Mouse (Mus musculus) heart, postnatal 36 days (tissue): ENCODE results near the gene BC067074. TPM values are rescaled to one million over a fixed set of nuclear protein-coding genes. Genes with fewer than 3 reads are reported as not detected.

Experiments
- DNase-seq, 2 experiments: peaks; one replicate each; pipeline ENCODE4 v3.0.0; 2021 to 2022
- intact Hi-C: fragments of 180-260 bp; cut with DNase I; formaldehyde crosslinking; loops from one replicate; pipeline ENCODE4 v1.15.1; 2025
- total RNA-seq, 2 experiments: library from RNA; stranded (reverse); gene quantifications; 2 replicates each; pipeline ENCODE4 v1.2.3; 2021

The BC067074 gene
- total RNA-seq, 2 experiments from 2014 or later, result 1.7 to 2.4 TPM

- intact Hi-C loops, result no loop called here
- DNase-seq, result no peak
These were observed 13.6 kb downstream of the BC067074 start for GRCm38 (mm10) chr13:113306581-113306980.

DNA sequence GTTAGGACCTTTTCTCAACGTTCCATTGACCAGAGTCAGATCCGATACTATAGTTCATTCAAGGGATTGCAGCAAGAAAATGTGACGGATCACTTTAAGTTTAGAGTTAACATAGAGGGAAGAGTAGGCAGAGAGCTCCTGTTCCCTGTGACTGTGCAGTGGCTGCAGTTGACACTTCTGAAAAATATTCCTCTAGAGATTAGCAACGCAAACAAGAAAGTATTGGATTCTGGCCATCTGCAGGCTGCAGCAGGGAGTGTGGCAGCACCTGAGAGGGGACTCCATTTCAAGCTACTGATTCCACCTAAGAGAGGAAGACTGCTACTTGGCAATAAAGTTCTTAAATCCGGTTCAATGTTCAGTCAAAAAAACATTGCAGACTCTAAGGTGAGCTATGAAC, 26.6 kb downstream of the BC067074 start:
- intact Hi-C loops, result no loop called here
- DNase-seq, result no peak

DNA sequence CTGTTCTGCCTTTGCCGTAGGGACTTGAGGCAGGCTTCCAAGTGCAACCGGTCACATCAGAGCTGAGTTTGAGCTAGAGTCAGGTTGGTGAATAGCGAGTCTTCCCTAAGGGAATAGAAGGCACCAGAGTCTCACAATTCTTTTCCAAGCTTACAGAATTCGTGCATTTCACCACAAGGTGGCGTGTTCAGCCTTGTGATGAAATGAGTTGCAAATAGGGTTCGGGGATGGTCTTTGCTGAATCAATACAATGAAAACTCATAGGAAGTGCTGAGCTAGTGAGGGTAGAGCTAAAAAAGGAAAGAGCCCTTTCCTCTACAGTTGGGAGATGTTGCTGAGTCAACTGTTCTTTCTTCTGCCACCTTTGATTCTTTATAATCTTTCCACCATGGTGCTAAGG, 29.0 kb downstream of the BC067074 start:
- peak; percentile 21 to 36 for DNase-seq
- intact Hi-C loops, result loop anchor here (1.0 kb wide), 2 partner anchors 296 to 347 kb away; partner anchors contain the start of gene Snx18

DNA sequence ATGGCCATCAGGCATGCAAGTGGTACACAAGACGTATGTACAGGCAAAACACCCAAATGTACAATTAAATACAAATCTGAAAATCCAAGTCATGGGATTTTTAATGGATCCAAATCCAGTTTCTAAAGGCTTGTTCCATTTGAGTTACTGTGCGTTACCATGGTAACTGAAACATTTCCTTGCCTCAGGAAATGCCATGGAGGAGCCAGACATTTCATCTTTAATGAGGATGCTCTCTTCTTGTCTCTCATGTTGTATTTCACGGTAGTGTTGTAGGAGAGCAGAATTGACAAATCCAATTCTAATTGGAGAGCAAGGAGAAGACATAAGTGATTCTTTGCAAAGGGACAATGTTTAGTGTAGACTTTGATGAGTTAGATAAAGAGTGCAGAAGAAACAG, 31.3 kb downstream of the BC067074 start:
- intact Hi-C loops, result no loop called here
- no peak for DNase-seq

DNA sequence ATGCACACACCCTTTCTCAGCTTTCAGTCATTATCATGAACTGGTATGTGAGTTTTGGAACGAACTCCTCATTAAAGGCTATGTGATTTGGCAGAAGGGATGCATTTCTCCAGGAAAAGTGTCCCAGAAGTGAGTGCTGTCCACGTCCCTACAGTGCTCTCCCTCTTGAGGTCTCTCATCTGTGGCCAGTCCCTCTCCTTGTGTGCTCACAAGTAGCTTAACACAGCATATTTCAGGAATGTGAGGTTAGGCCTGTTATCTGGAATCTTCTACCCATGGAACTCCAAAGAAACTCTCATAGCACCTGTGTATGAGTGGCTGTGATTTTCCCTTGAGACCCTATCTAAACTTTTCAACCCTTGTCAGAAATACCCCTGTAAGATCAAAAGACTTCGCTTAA, 32.7 kb downstream of the BC067074 start:
- intact Hi-C loops, result no loop called here
- DNase-seq, result no peak

DNA sequence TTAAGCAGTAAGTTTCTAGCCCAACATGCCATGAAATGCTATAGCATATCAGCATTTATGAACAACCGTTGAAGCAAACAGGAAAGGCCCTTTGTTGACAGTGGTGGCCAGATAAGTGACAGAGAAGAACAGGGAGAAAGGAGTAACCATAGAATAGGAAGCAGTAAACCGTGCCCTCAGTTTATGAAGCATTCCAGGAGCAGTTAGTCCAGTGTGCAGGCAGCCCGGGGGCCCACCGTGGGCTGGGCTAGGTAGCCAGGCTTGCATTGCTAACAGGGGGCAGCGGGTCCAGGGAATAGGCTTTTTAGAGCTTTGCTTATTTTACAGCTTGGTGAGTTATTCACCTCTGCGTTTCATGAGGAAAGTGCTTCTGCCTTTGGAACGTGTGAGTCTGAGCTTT, 39.3 kb downstream of the BC067074 start:
- intact Hi-C loops, result no loop called here
- DNase-seq, result no peak

DNA sequence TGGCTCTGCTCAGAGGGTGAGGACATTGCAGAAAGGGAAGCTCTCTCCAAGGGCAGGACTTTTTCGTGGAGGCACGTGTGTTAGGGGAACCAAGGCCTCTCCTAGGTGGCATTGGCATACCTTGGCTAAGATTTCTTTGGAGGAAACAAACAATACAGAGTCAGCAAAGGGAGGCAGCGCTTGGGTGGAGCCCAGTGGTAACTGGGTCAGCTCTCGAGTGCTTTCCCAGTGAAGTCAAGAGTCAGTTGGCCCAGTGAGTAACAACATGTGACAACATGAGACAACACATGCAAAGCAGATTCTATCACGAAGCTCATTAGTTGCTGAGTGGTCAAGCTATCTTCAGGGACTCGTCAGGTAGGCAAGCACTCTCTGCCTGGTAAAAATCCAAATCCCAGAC, 40.4 kb downstream of the BC067074 start:
- peak; percentile 10 to 22 for DNase-seq
- intact Hi-C loops, result no loop called here

GRCm38 (mm10) chr13:113333931-113334330, 41.0 kb downstream of the BC067074 start:
- DNase-seq, result no peak
- intact Hi-C loops, result no loop called here

GRCm38 (mm10) chr13:113334773-113335172, 41.8 kb downstream of the BC067074 start:
- intact Hi-C loops, result loop anchor here (5.0 kb wide), 1 partner anchor 173 kb away; no protein-coding TSS in a partner anchor

DNA sequence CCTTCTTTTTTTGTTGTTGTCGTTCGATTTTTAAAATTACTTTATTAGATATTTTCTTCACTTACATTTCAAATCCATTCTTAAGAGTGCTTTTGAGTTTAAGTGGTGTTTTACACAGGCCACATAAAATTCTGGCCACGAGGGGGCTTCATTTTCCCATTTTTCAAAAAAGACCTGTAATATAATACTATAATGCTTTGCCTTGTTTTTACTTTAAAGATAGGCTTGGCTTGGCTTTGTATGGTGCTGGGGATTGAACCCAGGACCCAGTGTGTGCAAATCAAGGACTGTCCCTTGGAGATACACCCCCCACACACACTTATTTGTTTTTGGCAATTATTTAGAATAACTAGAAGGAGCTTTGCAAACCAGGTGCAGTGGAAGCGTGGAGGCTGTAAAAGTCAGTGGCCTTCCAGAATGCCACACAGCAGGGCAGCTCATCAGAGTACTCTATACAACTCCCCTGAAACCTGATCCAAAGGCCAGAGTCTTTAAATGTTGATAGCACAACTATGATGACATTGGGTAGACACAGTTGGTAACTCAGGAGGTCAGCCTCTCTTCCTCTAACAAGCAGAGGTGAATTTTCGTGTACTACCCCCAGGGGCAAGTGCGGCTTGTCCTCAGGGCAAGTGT, 44.4 kb downstream of the BC067074 start:
- intact Hi-C loops, result loop anchor here (1.0 to 5.0 kb wide), 2 partner anchors 170 to 281 kb away; partner anchors contain the start of gene Snx18
- peak; percentile 74 to 80 for DNase-seq

More at GRCm38 (mm10) chr13:113334773-113335172, 41.8 kb downstream of the BC067074 start:
- DNase-seq, result no peak

DNA sequence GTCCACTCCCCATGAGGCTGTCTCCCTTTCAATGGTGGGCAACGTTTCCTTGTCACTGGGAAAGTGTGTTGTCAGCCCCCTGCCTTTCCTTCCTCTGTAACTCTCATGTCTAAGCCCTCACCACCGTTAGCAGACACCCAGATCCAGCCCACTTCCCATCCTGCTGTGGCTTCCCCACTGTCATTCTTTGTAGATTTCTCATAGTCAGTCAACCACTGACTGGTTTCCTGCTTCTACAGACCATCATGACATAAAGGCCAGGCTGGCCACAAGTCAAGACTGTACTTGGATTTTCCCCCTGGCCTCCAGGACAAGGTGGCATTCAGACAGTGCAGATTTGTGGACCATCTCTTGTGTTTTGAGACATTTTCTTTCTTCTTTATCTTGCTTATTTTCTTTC, 47.7 kb downstream of the BC067074 start:
- intact Hi-C loops, result loop anchor here (5.0 kb wide), 1 partner anchor 92 kb away; no protein-coding TSS in a partner anchor
- no peak for DNase-seq

GRCm38 (mm10) chr13:113341161-113341560, 48.2 kb downstream of the BC067074 start:
- DNase-seq, result no peak
- intact Hi-C loops, result loop anchor here (5.0 kb wide), 1 partner anchor 91 kb away; no protein-coding TSS in a partner anchor

DNA sequence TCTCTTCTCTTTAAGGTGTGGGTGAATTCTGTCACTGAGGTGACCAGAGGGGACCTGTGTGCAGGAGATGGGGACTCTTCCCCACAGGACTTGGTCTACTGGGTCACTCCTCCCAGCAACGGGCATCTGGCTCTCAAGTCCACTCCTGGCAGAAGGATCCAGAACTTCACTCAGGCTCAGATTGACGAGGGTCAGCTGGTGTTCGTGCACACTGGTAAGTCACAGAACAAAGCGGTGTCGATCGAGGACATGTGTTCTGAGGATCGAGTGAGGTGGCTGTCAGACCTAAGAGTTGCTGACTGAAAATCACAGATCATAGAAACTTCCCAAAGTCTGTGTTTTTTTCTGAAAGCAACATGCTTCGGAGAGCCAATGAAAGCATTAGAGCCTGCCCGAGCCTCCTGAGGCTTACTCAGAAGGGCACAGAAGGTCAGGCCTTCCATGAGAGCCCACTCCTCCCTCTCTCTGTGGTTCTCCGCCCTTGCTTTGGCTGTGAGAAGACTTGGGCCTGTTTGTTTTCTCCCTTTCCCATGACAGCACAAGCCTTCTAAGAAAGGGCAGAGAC, 49.5 kb downstream of the BC067074 start:
- peak; percentile 10 for DNase-seq
- intact Hi-C loops, result loop anchor here (5.0 kb wide), 1 partner anchor 90 kb away; no protein-coding TSS in a partner anchor

DNA sequence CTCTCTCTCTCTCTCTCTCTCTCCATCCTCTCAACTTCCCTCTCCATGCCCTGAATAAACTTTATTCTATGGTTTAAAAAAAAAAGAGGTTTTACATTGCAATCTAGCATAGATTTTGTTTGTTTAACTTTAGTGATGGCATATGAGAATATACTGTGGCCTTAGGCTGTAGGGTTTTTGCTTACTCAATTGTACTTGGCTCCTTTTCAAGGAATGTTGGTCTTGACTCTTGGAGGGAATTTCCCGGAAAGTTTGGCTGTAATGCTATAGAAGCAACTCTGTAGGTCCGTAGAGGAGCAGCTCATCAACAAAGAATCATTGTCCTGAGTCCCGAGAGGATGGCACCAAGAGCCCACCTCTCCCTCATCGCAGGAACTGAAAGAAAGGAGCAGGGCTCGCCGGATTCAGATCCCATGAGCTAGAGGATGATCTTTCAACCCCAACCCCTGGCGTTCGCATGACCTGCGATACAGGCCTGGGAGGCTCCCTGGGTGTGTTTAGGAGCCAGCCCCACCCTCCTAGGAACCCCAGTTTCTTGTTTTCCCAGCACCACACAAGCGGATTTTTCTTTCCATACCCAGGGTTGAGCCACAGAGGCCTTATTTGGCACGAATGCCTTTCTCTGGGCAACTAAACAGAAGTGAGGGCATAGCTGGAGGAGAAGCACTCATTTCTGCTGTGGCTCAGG, 57.9 kb downstream of the BC067074 start:
- intact Hi-C loops, result no loop called here
- no peak for DNase-seq

DNA sequence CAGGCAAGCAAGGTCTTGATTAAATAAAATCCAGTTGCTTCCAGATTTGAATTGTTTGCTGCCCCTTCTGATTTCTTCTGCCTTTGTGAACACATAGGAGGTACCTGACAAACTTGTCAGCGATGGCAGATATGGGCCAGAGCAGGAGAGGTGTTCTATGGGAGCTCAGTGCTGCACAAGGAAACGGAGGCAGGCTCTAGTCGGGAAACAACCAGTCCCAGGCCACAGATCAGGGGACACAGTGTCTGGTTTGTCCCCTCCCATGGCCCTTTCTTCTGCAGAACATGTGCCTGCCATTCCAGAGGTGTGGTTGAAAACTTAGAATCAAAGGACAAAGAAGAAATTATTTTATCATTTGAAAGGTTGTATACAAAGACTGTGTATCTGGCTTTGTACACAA, 60.6 kb downstream of the BC067074 start:
- intact Hi-C loops, result no loop called here

DNA sequence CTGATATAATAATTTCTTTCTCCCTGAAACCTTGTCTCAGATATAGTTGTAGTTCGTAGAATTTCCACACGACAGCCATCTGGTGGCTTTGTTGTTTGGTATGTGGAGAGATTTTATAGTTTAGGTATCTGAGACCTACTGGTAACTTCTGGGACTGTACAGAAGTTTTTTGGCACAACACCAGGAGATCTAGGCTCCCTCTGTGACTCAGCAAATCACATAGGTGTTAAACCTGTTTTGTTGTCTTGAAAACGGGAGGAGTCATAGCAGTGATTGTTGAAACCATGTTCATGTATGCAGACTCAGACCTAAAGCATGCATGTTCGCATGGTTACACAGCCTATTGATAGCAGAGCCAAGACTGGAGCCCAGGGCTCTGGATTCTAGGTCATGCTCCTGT, 61.0 kb downstream of the BC067074 start:
- no peak for DNase-seq
- intact Hi-C loops, result no loop called here

More for the DNA sequence above, 60.6 kb downstream of the BC067074 start:
- no peak for DNase-seq

DNA sequence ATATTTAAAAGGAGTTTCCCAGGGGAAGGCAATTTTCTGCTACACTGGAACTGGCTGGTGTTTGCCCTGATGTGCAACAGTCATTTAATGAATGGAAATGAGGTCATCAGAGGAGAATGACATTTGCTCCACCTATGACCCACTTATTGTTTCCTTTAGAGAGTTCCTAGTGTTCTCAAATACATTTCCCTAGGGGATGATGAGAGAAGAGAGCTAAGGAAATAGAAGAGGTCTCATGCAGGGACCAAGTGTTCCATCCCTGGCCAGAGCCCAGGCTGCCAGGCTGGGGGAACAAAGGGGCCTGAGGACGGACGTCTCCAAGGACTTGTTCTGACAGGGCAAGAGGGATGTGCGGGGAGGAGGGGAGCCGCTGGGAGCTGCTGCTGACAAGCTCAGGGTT, 62.1 kb downstream of the BC067074 start:
- DNase-seq, result peak; percentile 51 to 59
- intact Hi-C loops, result loop anchor here (5.0 kb wide), 2 partner anchors 72 to 172 kb away; no protein-coding TSS in a partner anchor

GRCm38 (mm10) chr13:113357438-113358144, 64.6 kb downstream of the BC067074 start:
- intact Hi-C loops, result loop anchor here (5.0 kb wide), 2 partner anchors 70 to 170 kb away; no protein-coding TSS in a partner anchor
- no peak for DNase-seq

GRCm38 (mm10) chr13:113359676-113360075, 66.7 kb downstream of the BC067074 start:
- intact Hi-C loops, result loop anchor here (5.0 kb wide), 2 partner anchors 68 to 168 kb away; no protein-coding TSS in a partner anchor
- no peak for DNase-seq

GRCm38 (mm10) chr13:113365976-113366375, 73.0 kb downstream of the BC067074 start:
- DNase-seq, result no peak
- intact Hi-C loops, result no loop called here
